Mouse (Mus musculus) spleen, postnatal 4 days (tissue): ENCODE results near the gene Eml6.

Source experiments
- DNase-seq, 2 experiments: peaks; one replicate each; pipeline ENCODE4 v3.0.0; 2022; ENCODE audit warnings: low spot score in 2 of 2

Eml6 gene

GRCm38 (mm10) chr11:29693576-29694410 is 332.0 kb downstream of the Eml6 start:
- peak; percentile 86 to 94 for DNase-seq
